Mouse (Mus musculus): ENCODE data around the gene Hmga1.

Hmga1 gene

GRCm38 (mm10) chr17:27556315-27557011 is at the start of gene Hmga1:
Hmga1 (plus strand) TSS chr17:27556497.
- in situ Hi-C loops (cut with MboI; ENCODE audit: unreplicated experiment in 2 of 2) = no loop called here

- in situ Hi-C loops (cut with MboI; ENCODE audit: unreplicated experiment in 2 of 2) = loop anchor here in 1 of 2 experiments (25.0 kb wide), 2 partner anchors 620 to 1070 kb away; no protein-coding TSS in a partner anchor
Measured at GRCm38 (mm10) chr17:27506871-27507590, 49.3 kb upstream of the Hmga1 start.

- in situ Hi-C loops (cut with MboI; ENCODE audit: unreplicated experiment in 2 of 2) = loop anchor here in 1 of 2 experiments (25.0 kb wide), 2 partner anchors 620 to 1070 kb away; no protein-coding TSS in a partner anchor
Measured at GRCm38 (mm10) chr17:27507591-27507945, 48.7 kb upstream of the Hmga1 start.

GRCm38 (mm10) chr17:27508002-27508401 is 48.3 kb upstream of the Hmga1 start:
- in situ Hi-C loops (cut with MboI; ENCODE audit: unreplicated experiment in 2 of 2) = loop anchor here in 1 of 2 experiments (25.0 kb wide), 2 partner anchors 621 to 1071 kb away; no protein-coding TSS in a partner anchor

GRCm38 (mm10) chr17:27508513-27508912 is 47.8 kb upstream of the Hmga1 start:
- in situ Hi-C loops (cut with MboI; ENCODE audit: unreplicated experiment in 2 of 2) = loop anchor here in 1 of 2 experiments (25.0 kb wide), 2 partner anchors 621 to 1071 kb away; no protein-coding TSS in a partner anchor

GRCm38 (mm10) chr17:27509056-27509455 is 47.2 kb upstream of the Hmga1 start:
- in situ Hi-C loops (cut with MboI; ENCODE audit: unreplicated experiment in 2 of 2) = loop anchor here in 1 of 2 experiments (25.0 kb wide), 2 partner anchors 622 to 1072 kb away; no protein-coding TSS in a partner anchor

GRCm38 (mm10) chr17:27510258-27511124 is 45.8 kb upstream of the Hmga1 start:
- in situ Hi-C loops (cut with MboI; ENCODE audit: unreplicated experiment in 2 of 2) = loop anchor here in 1 of 2 experiments (10.0 to 25.0 kb wide), 4 partner anchors 326 to 1073 kb away; no protein-coding TSS in a partner anchor

GRCm38 (mm10) chr17:27511125-27511735 is 45.1 kb upstream of the Hmga1 start:
- in situ Hi-C loops (cut with MboI; ENCODE audit: unreplicated experiment in 2 of 2) = loop anchor here in 1 of 2 experiments (10.0 to 25.0 kb wide), 4 partner anchors 326 to 1074 kb away; no protein-coding TSS in a partner anchor

GRCm38 (mm10) chr17:27511865-27512618 is 44.3 kb upstream of the Hmga1 start:
- in situ Hi-C loops (cut with MboI; ENCODE audit: unreplicated experiment in 2 of 2) = loop anchor here in 1 of 2 experiments (10.0 to 25.0 kb wide), 4 partner anchors 327 to 1075 kb away; no protein-coding TSS in a partner anchor

- in situ Hi-C loops (cut with MboI; ENCODE audit: unreplicated experiment in 2 of 2) = loop anchor here in 1 of 2 experiments (10.0 to 25.0 kb wide), 4 partner anchors 328 to 1075 kb away; no protein-coding TSS in a partner anchor
Measured at GRCm38 (mm10) chr17:27512619-27513161, 43.6 kb upstream of the Hmga1 start.

GRCm38 (mm10) chr17:27513279-27513915 is 42.9 kb upstream of the Hmga1 start:
- in situ Hi-C loops (cut with MboI; ENCODE audit: unreplicated experiment in 2 of 2) = loop anchor here in 1 of 2 experiments (10.0 to 25.0 kb wide), 4 partner anchors 329 to 1076 kb away; no protein-coding TSS in a partner anchor

- in situ Hi-C loops (cut with MboI; ENCODE audit: unreplicated experiment in 2 of 2) = loop anchor here in 1 of 2 experiments (10.0 to 25.0 kb wide), 4 partner anchors 329 to 1077 kb away; no protein-coding TSS in a partner anchor
Measured at GRCm38 (mm10) chr17:27513916-27514762, 42.2 kb upstream of the Hmga1 start.

GRCm38 (mm10) chr17:27518296-27518695 is 38.0 kb upstream of the Hmga1 start:
- in situ Hi-C loops (cut with MboI; ENCODE audit: unreplicated experiment in 2 of 2) = loop anchor here (5.0 to 25.0 kb wide), 5 partner anchors 326 to 1081 kb away; no protein-coding TSS in a partner anchor

- in situ Hi-C loops (cut with MboI; ENCODE audit: unreplicated experiment in 2 of 2) = loop anchor here (5.0 to 25.0 kb wide), 5 partner anchors 327 to 1082 kb away; no protein-coding TSS in a partner anchor
Measured at GRCm38 (mm10) chr17:27518700-27519595, 37.3 kb upstream of the Hmga1 start.

GRCm38 (mm10) chr17:27520557-27520956 is 35.7 kb upstream of the Hmga1 start:
- in situ Hi-C loops (cut with MboI; ENCODE audit: unreplicated experiment in 2 of 2) = loop anchor here in 1 of 2 experiments (25.0 kb wide), 2 partner anchors 633 to 1083 kb away; no protein-coding TSS in a partner anchor

- in situ Hi-C loops (cut with MboI; ENCODE audit: unreplicated experiment in 2 of 2) = loop anchor here in 1 of 2 experiments (25.0 kb wide), 2 partner anchors 634 to 1084 kb away; no protein-coding TSS in a partner anchor
Measured at GRCm38 (mm10) chr17:27521303-27521702, 35.0 kb upstream of the Hmga1 start, which contains the start of gene Grm4. Grm4 (minus strand) TSS chr17:27521403.

All from v-Abl transformed pro-B cells (cell line).